ENCODE assay signal across 7 mouse cellular contexts in the genomic region with DNA sequence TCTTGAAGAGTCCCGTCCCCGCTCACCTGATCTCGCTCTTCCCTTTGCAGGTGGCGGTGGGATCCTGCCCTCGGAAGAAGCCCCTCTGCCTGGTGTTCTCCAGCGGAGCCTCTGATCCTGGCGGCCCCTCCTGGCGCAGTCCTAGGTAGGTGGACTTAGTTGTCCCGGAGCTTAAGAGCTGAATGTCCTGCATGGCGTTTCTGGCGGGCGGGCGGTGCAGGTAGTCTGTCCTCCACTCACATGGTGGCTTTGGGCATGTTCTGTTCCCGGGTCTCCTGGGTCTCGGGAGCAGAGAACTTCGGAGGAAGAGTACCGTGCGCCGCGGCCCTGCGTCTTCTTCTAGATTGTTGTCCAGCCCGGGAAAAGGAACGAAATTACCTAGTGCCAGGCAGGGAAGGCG. TPM values are rescaled to one million over a fixed set of nuclear protein-coding genes. Genes with fewer than 3 reads are reported as not detected.
A peak's percentile ranks its signal among the peaks of the same experiment; 100 is the strongest.
DNase-seq lines count a peak whose midpoint lies in the region; ATAC-seq and TF ChIP-seq lines count a peak whose summit lies in the region.

No protein-coding gene starts in this region.

- DNase-seq in lung, adult 2 months, result no peak
- DNase-seq in lung, postnatal 10 days, result no peak
- DNase-seq in forebrain, postnatal 0 days, result no peak
- peak; percentile 37 for DNase-seq in liver
- DNase-seq in T-cell, adult 2 months (ENCODE audit: low spot score), result no peak

- ATAC-seq in forebrain, postnatal 0 days, result no peak
- peak; percentile 3; the same call in 1 of the 2 replicates for ATAC-seq in neural tube, embryonic 13.5 days (ENCODE audit: low read depth)

- peak overlapping the region; percentile 85 for H3K4me2 ChIP-seq in forebrain, postnatal 0 days (ENCODE audit: low read depth)
- H3K4me2 ChIP-seq in neural tube, embryonic 13.5 days, result peak overlapping the region; percentile 80

- H3K4me1 ChIP-seq in lung, adult 2 months (ENCODE audit: control insufficient read depth, insufficient read depth, low read length), result 0 out of 2 replicates have a peak, but pooled peaks cover 3% of the 10 kb centered on the region
- H3K4me1 ChIP-seq in brown adipose tissue, adult 24 weeks (ENCODE audit: control insufficient read depth, insufficient read depth, insufficient read length, low read length), result peaks cover 4% of the 10 kb centered on the region; the same call in 1 of the 2 replicates
- H3K4me1 ChIP-seq in forebrain, postnatal 0 days (ENCODE audit: insufficient read depth), result peaks cover 10% of the 10 kb centered on the region
- peaks cover 27% of the 10 kb centered on the region for H3K4me1 ChIP-seq in neural tube, embryonic 13.5 days (replicated peaks)

- no peak for TF ChIP-seq CTCF in lung, adult 2 months (IDR thresholded peaks at IDR 0.05; ENCODE audit: insufficient read depth, low read length)
- TF ChIP-seq CTCF in forebrain, postnatal 0 days (IDR thresholded peaks at IDR 0.05; ENCODE audit: low read depth), result no peak

- peak overlapping the region; percentile 87 for H3K9ac ChIP-seq in forebrain, postnatal 0 days
- peak overlapping the region; percentile 81 for H3K9ac ChIP-seq in neural tube, embryonic 13.5 days

- H3K4me3 ChIP-seq in lung, adult 2 months (replicated peaks; ENCODE audit: extremely low read depth, low read depth, low read length), result peak overlapping the region; percentile 85
- peak overlapping the region; percentile 88 for H3K4me3 ChIP-seq in brown adipose tissue, adult 24 weeks (ENCODE audit: insufficient read depth, low read depth, low read length)
- peak overlapping the region; percentile 66 for H3K4me3 ChIP-seq in forebrain, postnatal 0 days (ENCODE audit: low read depth, low read length)
- peak overlapping the region; percentile 79 for H3K4me3 ChIP-seq in neural tube, embryonic 13.5 days

- TF ChIP-seq POLR2A in lung, adult 2 months (IDR thresholded peaks at IDR 0.05; ENCODE audit: borderline replicate concordance, extremely low read depth, low read depth, low read length), result no peak

- under 1% methylated on average over 24 of the region's 24 CpGs for WGBS in lung, adult 2 months
- 1% methylated on average over 24 of the region's 24 CpGs for WGBS in forebrain, postnatal 0 days
- WGBS in neural tube, embryonic 13.5 days, result under 1% methylated on average over 24 of the region's 24 CpGs

- H3K36me3 ChIP-seq in forebrain, postnatal 0 days (ENCODE audit: insufficient read depth), result peaks cover 13% of the 10 kb centered on the region; the same call in 1 of the 2 replicates
- H3K36me3 ChIP-seq in neural tube, embryonic 13.5 days, result peaks cover 24% of the 10 kb centered on the region

- no peaks in the 10 kb centered on the region for H3K9me3 ChIP-seq in forebrain, postnatal 0 days (ENCODE audit: low read length)
- H3K9me3 ChIP-seq in neural tube, embryonic 13.5 days, result no peaks in the 10 kb centered on the region; the same call in 1 of the 2 replicates

- no peak overlapping the region for H3K27ac ChIP-seq in brown adipose tissue, adult 24 weeks (replicated peaks; ENCODE audit: low read depth, low read length)
- H3K27ac ChIP-seq in forebrain, postnatal 0 days (ENCODE audit: low read depth, low read length), result peak overlapping the region; percentile 93
- peak overlapping the region; percentile 95 for H3K27ac ChIP-seq in neural tube, embryonic 13.5 days (replicated peaks)

- H3K27me3 ChIP-seq in forebrain, postnatal 0 days (ENCODE audit: insufficient read depth, low read length), result no peaks in the 10 kb centered on the region
- no peaks in the 10 kb centered on the region for H3K27me3 ChIP-seq in neural tube, embryonic 13.5 days

RNA-seq across cellular contexts. Expression of a gene that starts 0.3 kb away (rescaled TPM):
- 5.9 and 6.5 TPM in 2 replicates for polyA plus RNA-seq in lung, adult 2 months (2012; rRNA removed)
- not detected in 2 replicates for polyA plus RNA-seq in brown adipose tissue, adult 24 weeks (2012; ENCODE audit: insufficient read depth, insufficient read length, missing spikeins)
- 3.8 and 7.7 TPM in 2 replicates for total RNA-seq in forebrain, postnatal 0 days (2014; rRNA removed)
- polyA plus RNA-seq in forebrain, postnatal 0 days (2015; fragmentation: Nextera tagmentation; extraction: Ambion mirVana), result 2.5 and 2.9 TPM in 2 replicates
- 3.3 and 4.5 TPM in 2 replicates for polyA plus RNA-seq in neural tube, embryonic 13.5 days (2015; fragmentation: Nextera tagmentation; extraction: Ambion mirVana)

RNA-seq across cellular contexts. Expression of a gene that starts 0.5 kb away (rescaled TPM):
- 9.4 and 11.3 TPM in 2 replicates for polyA plus RNA-seq in lung, adult 2 months (2012; rRNA removed)
- 4.3 and 6.1 TPM in 2 replicates for polyA plus RNA-seq in brown adipose tissue, adult 24 weeks (2012; ENCODE audit: insufficient read depth, insufficient read length, missing spikeins)
- total RNA-seq in forebrain, postnatal 0 days (2014; rRNA removed), result 12.3 and 13.0 TPM in 2 replicates
- polyA plus RNA-seq in forebrain, postnatal 0 days (2015; fragmentation: Nextera tagmentation; extraction: Ambion mirVana), result 16.9 and 20.7 TPM in 2 replicates
- 13.6 and 13.9 TPM in 2 replicates for polyA plus RNA-seq in neural tube, embryonic 13.5 days (2015; fragmentation: Nextera tagmentation; extraction: Ambion mirVana)
